Mouse (Mus musculus) frontal cortex, postnatal 14 days (tissue): ENCODE measurements around the gene Dcun1d1.

ENCODE experiments used
- DNase-seq, 2 experiments: peaks; one replicate each; pipeline ENCODE4 v3.0.0; 2022; ENCODE audit warnings: low spot score in 2 of 2

Dcun1d1 gene

GRCm38 (mm10) chr3:35931359-35931758, 5.9 kb downstream of the Dcun1d1 start:
- no peak for DNase-seq

GRCm38 (mm10) chr3:35929831-35930230, 7.4 kb downstream of the Dcun1d1 start:
- no peak for DNase-seq

GRCm38 (mm10) chr3:35929406-35929805, 7.8 kb downstream of the Dcun1d1 start:
- no peak for DNase-seq

GRCm38 (mm10) chr3:35925852-35926251, 11.4 kb downstream of the Dcun1d1 start:
- DNase-seq: no peak

GRCm38 (mm10) chr3:35924007-35924406, 13.2 kb downstream of the Dcun1d1 start:
- no peak for DNase-seq

GRCm38 (mm10) chr3:35923495-35923894, 13.8 kb downstream of the Dcun1d1 start:
- no peak for DNase-seq

- DNase-seq: no peak
Observed at GRCm38 (mm10) chr3:35922522-35922921, 14.7 kb downstream of the Dcun1d1 start.

GRCm38 (mm10) chr3:35918229-35918628, 19.0 kb downstream of the Dcun1d1 start:
- no peak for DNase-seq

GRCm38 (mm10) chr3:35908982-35909680, 28.1 kb downstream of the Dcun1d1 start:
- no peak for DNase-seq

GRCm38 (mm10) chr3:35900555-35901204, 36.6 kb downstream of the Dcun1d1 start:
- DNase-seq: no peak

- no peak for DNase-seq
Observed at GRCm38 (mm10) chr3:35899109-35899508, 38.1 kb downstream of the Dcun1d1 start.

GRCm38 (mm10) chr3:35897900-35898299, 39.3 kb downstream of the Dcun1d1 start:
- no peak for DNase-seq

- DNase-seq: no peak
Observed at GRCm38 (mm10) chr3:35893156-35893555, 44.1 kb downstream of the Dcun1d1 start.

- DNase-seq: no peak
Observed at GRCm38 (mm10) chr3:35891123-35891522, 46.1 kb downstream of the Dcun1d1 start.

- no peak for DNase-seq
Observed at GRCm38 (mm10) chr3:35889531-35889930, 47.7 kb downstream of the Dcun1d1 start.

GRCm38 (mm10) chr3:35883267-35883666, 54.0 kb downstream of the Dcun1d1 start:
- DNase-seq: no peak

GRCm38 (mm10) chr3:35849326-35849725, 87.9 kb downstream of the Dcun1d1 start:
- no peak for DNase-seq
